Mouse (Mus musculus) embryonic facial prominence, embryonic 15.5 days (tissue): ENCODE measurements around the gene Dcdc2c. TPM values are rescaled to one million over a fixed set of nuclear protein-coding genes. Genes with fewer than 3 reads are reported as not detected.

Experiments used
- ATAC-seq: fragments of 200-750 bp; cut with Nextera tagmentation; 2 replicates; pipeline ENCODE4 v1.8.0; 2017; ENCODE audit warnings: low read depth, moderate TSS enrichment; ENCODE audit not compliant: insufficient number of reproducible peaks, low FRiP score, low TSS enrichment
- H3K27ac ChIP-seq: fragments of 300-500 bp; sonication (generic); replicated peaks from 2 replicates; pipeline ENCODE4 v1.5.1; 2015; ENCODE audit warnings: mild to moderate bottlenecking, inconsistent platforms
- H3K27me3 ChIP-seq: fragments of 300-500 bp; sonication (generic); 2 replicates; pipeline ENCODE4 v1.6.1; 2015; ENCODE audit warnings: inconsistent platforms
- H3K36me3 ChIP-seq: fragments of 300-500 bp; sonication (generic); 2 replicates; pipeline ENCODE4 v1.6.1; 2015; ENCODE audit warnings: mild to moderate bottlenecking, inconsistent platforms
- H3K4me1 ChIP-seq: fragments of 300-500 bp; sonication (generic); 2 replicates; pipeline ENCODE4 v1.6.1; 2015; ENCODE audit warnings: inconsistent platforms
- H3K4me2 ChIP-seq: fragments of 300-500 bp; sonication (generic); replicated peaks from 2 replicates; pipeline ENCODE4 v1.6.1; 2015; ENCODE audit warnings: mild to moderate bottlenecking, inconsistent platforms
- H3K4me3 ChIP-seq: fragments of 300-500 bp; sonication (generic); replicated peaks from 2 replicates; pipeline ENCODE4 v1.5.1; 2015; ENCODE audit warnings: mild to moderate bottlenecking, inconsistent platforms
- H3K9ac ChIP-seq: fragments of 300-500 bp; sonication (generic); 2 replicates; pipeline ENCODE4 v1.6.1; 2015; ENCODE audit warnings: inconsistent platforms
- H3K9me3 ChIP-seq: fragments of 300-500 bp; sonication (generic); replicated peaks from 2 replicates; pipeline ENCODE4 v1.6.1; 2016; ENCODE audit warnings: inconsistent platforms
- WGBS: fragments of 180-500 bp; shearing (Covaris S2); methylation state at CpG from one replicate; pipeline ENCODE4 v1.1.7; 2015; 5-methylcytosine and 5-hydroxymethylcytosine counted together
- polyA plus RNA-seq: library from polyadenylated mRNA; unstranded; fragments of >200 nt; fragmentation: Nextera tagmentation; extraction: Ambion mirVana; gene quantifications from 2 replicates; pipeline ENCODE4 v1.2.1, GENCODE M21; 2015

Dcdc2c gene
- polyA plus RNA-seq, 1 experiment from 2014 or later: 0.15 TPM

- H3K4me3 ChIP-seq: no peak overlapping the region
- H3K4me1 ChIP-seq: no peaks in the 10 kb centered on the region
- H3K9ac ChIP-seq: no peak overlapping the region
- H3K4me2 ChIP-seq: no peak overlapping the region
- H3K36me3 ChIP-seq: no peaks in the 10 kb centered on the region
- no peak for ATAC-seq
- 94% methylated on average over 5 of the region's 5 CpGs for WGBS
- H3K27me3 ChIP-seq: no peaks in the 10 kb centered on the region
- no peak overlapping the region for H3K27ac ChIP-seq
- no peaks in the 10 kb centered on the region for H3K9me3 ChIP-seq
Measured at GRCm38 (mm10) chr12:28458786-28459185, 93.4 kb downstream of the Dcdc2c start.

GRCm38 (mm10) chr12:28436536-28436935 lies 115.7 kb downstream of the Dcdc2c start:
- Histone ChIP-seq H3K9me3 (no peaks in the 10 kb centered on the region), H3K27me3 (no peaks in the 10 kb centered on the region), H3K27ac (no peak overlapping the region), H3K9ac (no peak overlapping the region), H3K4me2 (no peak overlapping the region), H3K4me1 (peaks cover 5% of the 10 kb centered on the region; the same call in 1 of the 2 replicates), H3K36me3 (no peaks in the 10 kb centered on the region), H3K4me3 (no peak overlapping the region)
- WGBS: 76% methylated on average over 5 of the region's 5 CpGs
- no peak for ATAC-seq

- Histone ChIP-seq H3K27ac (no peak overlapping the region), H3K4me1 (peaks cover 5% of the 10 kb centered on the region; the same call in 1 of the 2 replicates), H3K4me2 (no peak overlapping the region), H3K4me3 (no peak overlapping the region), H3K36me3 (no peaks in the 10 kb centered on the region), H3K9ac (no peak overlapping the region), H3K9me3 (no peaks in the 10 kb centered on the region; the same call in 1 of the 2 replicates), H3K27me3 (no peaks in the 10 kb centered on the region)
- ATAC-seq: no peak
- 82% methylated on average over 3 of the region's 3 CpGs for WGBS
Measured at GRCm38 (mm10) chr12:28432729-28433067, 119.5 kb downstream of the Dcdc2c start.

- Histone ChIP-seq H3K27ac (peak overlapping the region; percentile 71), H3K36me3 (no peaks in the 10 kb centered on the region), H3K4me3 (peak overlapping the region; percentile 40), H3K9ac (no peak overlapping the region), H3K4me2 (peak overlapping the region; percentile 60), H3K4me1 (peaks cover 5% of the 10 kb centered on the region; the same call in 1 of the 2 replicates), H3K27me3 (no peaks in the 10 kb centered on the region), H3K9me3 (no peaks in the 10 kb centered on the region; the same call in 1 of the 2 replicates)
- WGBS: 3% methylated on average over 19 of the region's 19 CpGs
- peak; percentile 54; the same call in 1 of the 2 replicates for ATAC-seq
Measured at GRCm38 (mm10) chr12:28431832-28432728, 120.1 kb downstream of the Dcdc2c start.

- ATAC-seq: no peak
- 88% methylated on average over 5 of the region's 5 CpGs for WGBS
- Histone ChIP-seq H3K9ac (no peak overlapping the region), H3K9me3 (no peaks in the 10 kb centered on the region; the same call in 1 of the 2 replicates), H3K27me3 (no peaks in the 10 kb centered on the region), H3K27ac (no peak overlapping the region), H3K4me2 (no peak overlapping the region), H3K4me1 (peaks cover 5% of the 10 kb centered on the region; the same call in 1 of the 2 replicates), H3K4me3 (no peak overlapping the region), H3K36me3 (no peaks in the 10 kb centered on the region)
Measured at GRCm38 (mm10) chr12:28429856-28430255, 122.3 kb downstream of the Dcdc2c start.

- no peaks in the 10 kb centered on the region for H3K36me3 ChIP-seq
- 67% methylated on average over 4 of the region's 4 CpGs for WGBS
- H3K4me3 ChIP-seq: no peak overlapping the region
- H3K9me3 ChIP-seq: no peaks in the 10 kb centered on the region
- H3K27ac ChIP-seq: no peak overlapping the region
- H3K9ac ChIP-seq: no peak overlapping the region
- no peak overlapping the region for H3K4me2 ChIP-seq
- ATAC-seq: no peak
- no peaks in the 10 kb centered on the region for H3K27me3 ChIP-seq
- no peaks in the 10 kb centered on the region for H3K4me1 ChIP-seq
Measured at GRCm38 (mm10) chr12:28416957-28417356, 135.2 kb downstream of the Dcdc2c start.

GRCm38 (mm10) chr12:28407656-28408405 lies 144.4 kb downstream of the Dcdc2c start:
- no peaks in the 10 kb centered on the region for H3K9me3 ChIP-seq
- H3K9ac ChIP-seq: no peak overlapping the region
- H3K27me3 ChIP-seq: no peaks in the 10 kb centered on the region
- WGBS: 44% methylated on average over 10 of the region's 10 CpGs
- H3K4me2 ChIP-seq: no peak overlapping the region
- no peaks in the 10 kb centered on the region for H3K36me3 ChIP-seq
- H3K4me1 ChIP-seq: no peaks in the 10 kb centered on the region
- no peak overlapping the region for H3K27ac ChIP-seq
- ATAC-seq: no peak
- no peak overlapping the region for H3K4me3 ChIP-seq

- no peak for ATAC-seq
- Histone ChIP-seq H3K9me3 (no peaks in the 10 kb centered on the region), H3K27ac (no peak overlapping the region), H3K36me3 (no peaks in the 10 kb centered on the region), H3K4me1 (0 out of 2 replicates have a peak, but pooled peaks cover 6% of the 10 kb centered on the region), H3K4me3 (no peak overlapping the region), H3K9ac (no peak overlapping the region), H3K4me2 (no peak overlapping the region), H3K27me3 (no peaks in the 10 kb centered on the region)
- 49% methylated on average over 4 of the region's 4 CpGs for WGBS
Measured at GRCm38 (mm10) chr12:28402256-28402655, 149.9 kb downstream of the Dcdc2c start.

- Histone ChIP-seq H3K27me3 (no peaks in the 10 kb centered on the region), H3K27ac (no peak overlapping the region), H3K9me3 (no peaks in the 10 kb centered on the region), H3K9ac (no peak overlapping the region), H3K36me3 (no peaks in the 10 kb centered on the region), H3K4me3 (no peak overlapping the region), H3K4me2 (no peak overlapping the region), H3K4me1 (0 out of 2 replicates have a peak, but pooled peaks cover 6% of the 10 kb centered on the region)
- 42% methylated on average over 5 of the region's 5 CpGs for WGBS
- ATAC-seq: no peak
Measured at GRCm38 (mm10) chr12:28401372-28401771, 150.8 kb downstream of the Dcdc2c start.

GRCm38 (mm10) chr12:28392129-28392528 lies 160.1 kb downstream of the Dcdc2c start:
- H3K36me3 ChIP-seq: no peaks in the 10 kb centered on the region
- no peak for ATAC-seq
- no peak overlapping the region for H3K9ac ChIP-seq
- 50% methylated on average over 6 of the region's 6 CpGs for WGBS
- no peaks in the 10 kb centered on the region for H3K9me3 ChIP-seq
- H3K4me3 ChIP-seq: no peak overlapping the region
- H3K27ac ChIP-seq: no peak overlapping the region
- H3K27me3 ChIP-seq: no peaks in the 10 kb centered on the region
- H3K4me2 ChIP-seq: no peak overlapping the region
- H3K4me1 ChIP-seq: no peaks in the 10 kb centered on the region
